Mouse (Mus musculus) ovary, adult 10 weeks (tissue): ENCODE results near the gene Mpg. TPM values are rescaled to one million over a fixed set of nuclear protein-coding genes. Genes with fewer than 3 reads are reported as not detected.

Experiments
- polyA plus RNA-seq: library from polyadenylated mRNA; stranded (reverse); fragments of 350-450 nt; fragmentation: Illumina TruSeq; extraction: RNeasy Lipid Tissue Mini Kit (QIAGEN cat#74804); gene quantifications from one replicate; pipeline ENCODE4 v1.2.3, GENCODE M21; 2014

The Mpg gene
- polyA plus RNA-seq = 5.3 TPM

GRCm38 (mm10) chr11:32226124-32226871 lies at the start of gene Mpg:
Gene Mpg, plus strand, starts transcription at chr11:32226505.

GRCm38 (mm10) chr11:32200075-32200601 lies 26.2 kb upstream of the Mpg start, which contains the start of gene Il9r:
Gene Il9r, minus strand, starts transcription at chr11:32200279.

GRCm38 (mm10) chr11:32205058-32205873 lies 21.0 kb upstream of the Mpg start, which contains the start of gene Snrnp25:
Gene Snrnp25, plus strand, starts transcription at chr11:32205415.

DNA sequence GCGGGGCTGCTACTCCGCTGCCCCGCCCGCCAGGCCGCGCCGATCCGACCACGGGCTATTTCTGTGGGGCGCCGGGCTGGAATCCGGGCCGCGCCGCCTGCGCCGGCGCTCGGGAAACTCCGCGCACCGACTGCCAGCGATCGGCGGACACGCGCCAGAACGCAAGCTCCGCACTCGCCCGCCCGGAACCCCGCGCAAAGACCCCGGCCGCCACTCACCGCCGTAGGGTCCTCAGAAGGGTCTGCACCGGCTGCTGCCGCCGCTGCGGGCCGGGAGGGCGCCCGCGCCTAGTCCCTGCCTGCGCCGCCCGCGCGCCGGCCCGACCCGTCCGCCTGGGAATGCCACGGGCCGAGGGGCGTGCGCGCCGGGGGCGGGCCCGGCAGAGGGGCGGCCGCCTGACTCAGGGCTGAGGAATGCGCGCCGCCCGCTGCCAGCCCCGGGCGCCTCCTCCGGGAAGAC lies 4.3 kb upstream of the Mpg start, which contains the start of gene Rhbdf1:
Gene Rhbdf1 (minus strand): TSS at position 350 of the 459 bp plus-strand sequence.

GRCm38 (mm10) chr11:32267188-32267884 lies 41.0 kb downstream of the Mpg start, which contains the start of gene Nprl3:
Gene Nprl3, minus strand, starts transcription at chr11:32267707.

GRCm38 (mm10) chr11:32276347-32276746 lies 50.0 kb downstream of the Mpg start, which contains the start of gene Hba-x:
Gene Hba-x, plus strand, starts transcription at chr11:32276400.

Other genes starting within 250 kb of the Mpg start
- 1.1 TPM for gene Nsg2, start 226.0 kb upstream of the Mpg start, polyA plus RNA-seq
- 0.17 TPM for gene Il9r, start 26.2 kb upstream of the Mpg start, polyA plus RNA-seq
- 1.9 TPM for gene Snrnp25, start 21.1 kb upstream of the Mpg start, polyA plus RNA-seq
- gene Rhbdf1, start 4.2 kb upstream of the Mpg start, polyA plus RNA-seq = 0.09 TPM
- gene Nprl3, start 41.2 kb downstream of the Mpg start, polyA plus RNA-seq = 2.6 TPM
- not detected for gene Hba-x, start 49.9 kb downstream of the Mpg start, polyA plus RNA-seq
- gene Hba-a1, start 57.0 kb downstream of the Mpg start, polyA plus RNA-seq = not detected
- gene Hbq1b, start 60.5 kb downstream of the Mpg start, polyA plus RNA-seq = not detected
- gene Hba-a2, start 70.0 kb downstream of the Mpg start, polyA plus RNA-seq = 19.6 TPM
- not detected for gene Hbq1a, start 73.6 kb downstream of the Mpg start, polyA plus RNA-seq
- gene Sh3pxd2b, start 121.3 kb downstream of the Mpg start, polyA plus RNA-seq = 5.0 TPM
- 7.6 TPM for gene Ubtd2, start 228.9 kb downstream of the Mpg start, polyA plus RNA-seq